Mouse (Mus musculus): ENCODE results near the gene Fcrla.
"Not testable (repeated sequence)": the region's sequence is repeated elsewhere in the genome, so short reads cannot be mapped to it uniquely, and the experiment has no call there.

The Fcrla gene

GRCm38 (mm10) chr1:170927378-170927777 is at the start of gene Fcrla:
Fcrla (minus strand) TSS chr1:170927583.
- DNase-seq = no peak

- no peak for DNase-seq
These were observed 49.1 kb upstream of the Fcrla start, which contains the start of gene Fcgr2b for GRCm38 (mm10) chr1:170976447-170976846. Fcgr2b (minus strand) TSS chr1:170976547.

- peak; percentile 89 for DNase-seq
These were observed 48.4 kb upstream of the Fcrla start for GRCm38 (mm10) chr1:170975751-170976161.

GRCm38 (mm10) chr1:170975350-170975749 is 48.0 kb upstream of the Fcrla start:
- not testable (repeated sequence) for DNase-seq

GRCm38 (mm10) chr1:170974736-170975135 is 47.4 kb upstream of the Fcrla start:
- no peak for DNase-seq

GRCm38 (mm10) chr1:170974171-170974570 is 46.8 kb upstream of the Fcrla start:
- DNase-seq = peak; percentile 36

- no peak for DNase-seq
These were observed 45.6 kb upstream of the Fcrla start for GRCm38 (mm10) chr1:170972936-170973335.

- no peak for DNase-seq
These were observed 45.1 kb upstream of the Fcrla start for GRCm38 (mm10) chr1:170972494-170972893.

GRCm38 (mm10) chr1:170968576-170968975 is 41.2 kb upstream of the Fcrla start:
- DNase-seq = no peak

- DNase-seq = no peak
These were observed 40.2 kb upstream of the Fcrla start for GRCm38 (mm10) chr1:170967581-170967980.

GRCm38 (mm10) chr1:170963087-170963486 is 35.7 kb upstream of the Fcrla start:
- no peak for DNase-seq

GRCm38 (mm10) chr1:170962301-170962700 is 34.9 kb upstream of the Fcrla start:
- DNase-seq = no peak

GRCm38 (mm10) chr1:170961101-170961500 is 33.7 kb upstream of the Fcrla start:
- no peak for DNase-seq

GRCm38 (mm10) chr1:170959791-170960190 is 32.4 kb upstream of the Fcrla start:
- DNase-seq = no peak

- no peak for DNase-seq
These were observed 30.8 kb upstream of the Fcrla start for GRCm38 (mm10) chr1:170958225-170958624.

- no peak for DNase-seq
These were observed 25.8 kb upstream of the Fcrla start for GRCm38 (mm10) chr1:170953192-170953591.

GRCm38 (mm10) chr1:170950772-170951171 is 23.4 kb upstream of the Fcrla start:
- DNase-seq = no peak

- DNase-seq = not testable (repeated sequence)
These were observed 17.5 kb upstream of the Fcrla start for GRCm38 (mm10) chr1:170944908-170945307.

- not testable (repeated sequence) for DNase-seq
These were observed 16.8 kb upstream of the Fcrla start for GRCm38 (mm10) chr1:170944151-170944550.

- peak; percentile 17 for DNase-seq
These were observed 11.9 kb upstream of the Fcrla start for GRCm38 (mm10) chr1:170939255-170939654.

- DNase-seq = no peak
These were observed 7.0 kb upstream of the Fcrla start for GRCm38 (mm10) chr1:170934383-170934782.

- DNase-seq = no peak
These were observed 6.6 kb upstream of the Fcrla start for GRCm38 (mm10) chr1:170933940-170934339.

- no peak for DNase-seq
These were observed 6.1 kb upstream of the Fcrla start for GRCm38 (mm10) chr1:170933386-170933920.

- DNase-seq = no peak
These were observed 4.7 kb upstream of the Fcrla start for GRCm38 (mm10) chr1:170932043-170932442.

- no peak for DNase-seq
These were observed 1.9 kb upstream of the Fcrla start for GRCm38 (mm10) chr1:170929245-170929644.

Measured in kidney, adult 11 months (tissue).